Mouse (Mus musculus): ENCODE data around the gene Gm3233.
"Not testable (repeated sequence)": the region's sequence is repeated elsewhere in the genome, so short reads cannot be mapped to it uniquely, and the experiment has no call there.

Gm3233 gene

DNA sequence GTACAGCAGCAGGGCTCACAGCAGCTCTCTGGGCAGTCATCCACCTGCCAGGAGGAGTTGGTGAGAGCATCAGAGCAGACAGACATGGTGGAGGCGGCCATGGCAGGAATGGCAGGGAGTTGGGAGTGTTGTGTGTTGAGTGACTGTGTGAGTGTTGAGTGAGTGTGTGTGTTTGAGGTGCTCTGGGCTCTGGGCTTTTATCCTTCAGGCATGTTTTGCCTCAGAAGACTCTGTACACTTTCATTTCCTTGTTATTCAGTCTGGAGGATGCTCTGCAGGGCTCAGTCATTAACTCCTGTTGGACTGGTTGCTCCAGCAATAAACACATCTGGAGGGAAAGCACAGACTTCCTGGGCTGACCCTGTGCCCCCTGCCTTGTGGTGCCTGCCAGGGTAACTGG lies at the start of gene Gm3233:
Gm3233 (minus strand) TSS at position 101 of the 400 bp plus-strand sequence.
- not testable (repeated sequence) for DNase-seq (ENCODE audit: low spot score)

DNA sequence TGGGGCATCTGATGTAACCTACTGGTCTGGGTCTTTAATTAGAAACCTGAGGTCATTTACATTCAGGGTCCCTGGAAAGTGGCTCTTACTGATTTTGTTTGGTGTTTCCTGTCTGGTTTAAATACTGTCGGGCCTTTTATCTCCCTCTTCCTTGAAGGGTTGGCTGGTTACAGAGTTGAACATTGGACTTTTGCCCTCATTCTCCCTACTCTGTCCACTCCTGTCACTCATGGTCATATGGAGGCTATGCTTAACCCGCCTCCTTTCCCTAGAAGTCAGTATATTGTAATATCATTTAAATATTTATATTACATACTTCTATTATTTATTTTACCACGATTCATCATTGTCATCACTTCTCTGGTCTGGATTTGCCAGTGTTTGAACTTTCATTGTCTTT lies 44.6 kb upstream of the Gm3233 start:
- DNase-seq (ENCODE audit: low spot score) = no peak

- no peak for DNase-seq (ENCODE audit: low spot score)
These were observed 39.5 kb upstream of the Gm3233 start, which contains the start of gene Gm19668 for GRCm38 (mm10) chr10:77798921-77799508. Gm19668 (minus strand) TSS chr10:77799133.

DNA sequence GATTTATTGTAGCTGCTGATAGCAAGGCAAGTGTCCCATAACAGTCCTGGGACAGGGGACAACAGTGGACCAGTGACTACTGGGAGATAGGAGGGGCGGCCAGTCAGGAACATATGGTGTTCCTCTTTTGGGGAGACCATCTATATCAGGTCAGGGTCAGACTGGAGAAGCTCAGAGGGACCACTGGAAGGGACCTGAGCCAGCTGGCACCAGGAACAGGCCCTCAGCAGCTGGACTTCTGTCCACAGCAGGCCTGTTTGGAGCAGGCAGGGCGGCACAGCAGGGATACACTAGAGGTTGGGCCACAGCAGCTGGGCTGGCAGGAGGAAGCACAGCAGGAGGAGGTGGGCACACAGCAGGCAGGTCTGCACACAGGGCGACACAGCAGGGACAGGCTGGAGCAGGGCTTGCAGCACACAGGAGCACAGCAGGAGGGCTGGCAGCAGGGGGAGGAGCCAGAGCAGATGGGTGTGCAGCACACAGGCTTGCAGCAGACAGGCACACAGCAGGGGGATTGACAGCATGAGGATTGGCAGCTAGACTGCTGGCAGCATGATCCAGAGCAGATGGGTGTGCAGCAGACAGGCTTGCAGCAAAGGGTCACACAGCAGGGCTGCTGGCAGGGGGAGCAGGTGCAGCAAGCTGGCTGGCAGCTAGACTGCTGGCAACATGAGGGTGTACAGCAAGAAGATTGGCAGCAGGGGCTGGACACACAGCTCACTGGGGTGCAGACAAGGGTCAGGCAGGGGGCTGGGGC lies 38.9 kb upstream of the Gm3233 start:
- not testable (repeated sequence) for DNase-seq (ENCODE audit: low spot score)

DNA sequence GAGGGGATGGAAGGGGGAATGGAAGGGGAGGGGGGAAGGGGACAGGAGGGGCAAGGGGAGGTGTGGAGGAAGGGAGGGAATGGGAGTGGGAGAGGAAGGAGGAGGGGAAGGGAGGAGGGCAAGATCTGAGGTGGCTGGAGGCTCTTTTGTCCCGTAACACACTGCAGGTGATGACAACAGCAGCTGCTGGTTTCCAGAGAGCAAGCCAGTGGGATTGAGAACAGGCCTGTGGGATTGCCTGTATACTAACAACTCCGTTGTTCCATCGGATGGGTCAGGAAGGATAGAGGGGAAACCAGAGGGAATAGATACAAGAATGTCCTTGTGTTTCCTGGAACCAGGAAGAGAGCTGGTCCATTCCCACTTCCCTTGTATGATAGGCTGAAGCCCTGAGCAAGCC lies 38.2 kb upstream of the Gm3233 start:
- DNase-seq (ENCODE audit: low spot score) = no peak

GRCm38 (mm10) chr10:77794976-77795375 lies 35.5 kb upstream of the Gm3233 start, which contains the start of gene Gm9639:
Gm9639 (minus strand) TSS chr10:77795076.
- no peak for DNase-seq (ENCODE audit: low spot score)

DNA sequence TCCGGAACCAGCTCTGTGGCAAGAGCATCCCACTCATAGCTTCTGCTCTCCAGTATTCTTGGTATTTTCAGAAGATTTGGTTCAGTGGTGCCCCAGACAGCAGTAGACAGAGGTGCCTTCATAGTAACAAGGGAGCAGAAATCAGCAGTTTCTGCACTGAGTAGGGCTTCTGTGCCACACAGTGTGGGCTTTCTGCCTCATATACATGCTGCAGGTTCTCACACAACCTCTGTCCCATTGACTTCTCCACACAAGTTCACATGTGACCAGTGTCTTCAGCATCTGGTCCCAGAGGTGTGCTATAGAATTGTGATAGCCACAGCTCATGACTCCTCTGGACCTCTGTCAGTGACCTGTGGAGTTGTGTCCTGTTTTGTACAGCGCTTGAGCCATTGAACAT lies 29.1 kb upstream of the Gm3233 start:
- no peak for DNase-seq (ENCODE audit: low spot score)

DNA sequence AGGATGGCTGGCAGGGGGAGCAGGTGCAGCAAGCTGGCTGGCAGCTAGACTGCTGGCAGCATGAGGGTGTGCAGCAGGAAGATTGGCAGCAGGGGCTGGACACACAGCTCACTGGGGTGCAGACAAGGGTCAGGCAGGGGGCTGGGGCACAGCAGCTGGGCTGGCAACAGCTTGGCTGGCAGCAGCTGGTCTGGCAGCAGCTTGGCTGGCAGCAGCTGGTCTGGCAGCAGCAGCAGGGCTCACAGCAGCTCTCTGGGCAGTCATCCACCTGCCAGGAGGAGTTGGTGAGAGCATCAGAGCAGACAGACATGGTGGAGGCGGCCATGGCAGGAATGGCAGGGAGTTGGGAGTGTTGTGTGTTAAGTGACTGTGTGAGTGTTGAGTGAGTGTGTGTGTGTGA lies 28.4 kb upstream of the Gm3233 start, which contains the start of gene Gm7137:
Gm7137 (minus strand) TSS at position 325 of the 400 bp plus-strand sequence.
- not testable (repeated sequence) for DNase-seq (ENCODE audit: low spot score)

GRCm38 (mm10) chr10:77783396-77783795 lies 23.9 kb upstream of the Gm3233 start:
- DNase-seq (ENCODE audit: low spot score) = not testable (repeated sequence)

DNA sequence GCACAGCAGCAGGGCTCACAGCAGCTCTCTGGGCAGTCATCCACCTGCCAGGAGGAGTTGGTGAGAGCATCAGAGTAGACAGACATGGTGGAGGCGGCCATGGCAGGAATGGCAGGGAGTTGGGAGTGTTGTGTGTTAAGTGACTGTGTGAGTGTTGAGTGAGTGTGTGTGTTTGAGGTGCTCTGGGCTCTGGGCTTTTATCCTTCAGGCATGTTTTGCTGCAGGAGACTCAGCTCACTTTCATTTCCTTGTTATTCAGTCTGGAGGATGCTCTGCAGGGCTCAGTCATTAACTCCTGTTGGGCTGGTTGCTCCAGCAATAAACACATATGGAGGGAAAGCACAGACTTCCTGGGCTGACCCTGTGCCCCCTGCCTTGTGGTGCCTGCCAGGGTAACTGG lies 23.0 kb upstream of the Gm3233 start, which contains the start of gene Gm3250:
Gm3250 (minus strand) TSS at position 101 of the 400 bp plus-strand sequence.
- not testable (repeated sequence) for DNase-seq (ENCODE audit: low spot score)

DNA sequence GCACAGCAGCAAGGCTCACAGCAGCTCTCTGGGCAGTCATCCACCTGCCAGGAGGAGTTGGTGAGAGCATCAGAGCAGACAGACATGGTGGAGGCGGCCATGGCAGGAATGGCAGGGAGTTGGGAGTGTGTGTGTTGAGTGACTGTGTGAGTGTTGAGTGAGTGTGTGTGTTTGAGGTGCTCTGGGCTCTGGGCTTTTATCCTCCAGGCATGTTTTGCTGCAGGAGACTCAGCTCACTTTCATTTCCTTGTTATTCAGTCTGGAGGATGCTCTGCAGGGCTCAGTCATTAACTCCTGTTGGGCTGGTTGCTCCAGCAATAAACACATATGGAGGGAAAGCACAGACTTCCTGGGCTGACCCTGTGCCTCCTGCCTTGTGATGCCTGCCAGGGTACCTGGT lies 17.4 kb upstream of the Gm3233 start, which contains the start of gene Gm7138:
Gm7138 (minus strand) TSS at position 101 of the 400 bp plus-strand sequence.
- not testable (repeated sequence) for DNase-seq (ENCODE audit: low spot score)

DNA sequence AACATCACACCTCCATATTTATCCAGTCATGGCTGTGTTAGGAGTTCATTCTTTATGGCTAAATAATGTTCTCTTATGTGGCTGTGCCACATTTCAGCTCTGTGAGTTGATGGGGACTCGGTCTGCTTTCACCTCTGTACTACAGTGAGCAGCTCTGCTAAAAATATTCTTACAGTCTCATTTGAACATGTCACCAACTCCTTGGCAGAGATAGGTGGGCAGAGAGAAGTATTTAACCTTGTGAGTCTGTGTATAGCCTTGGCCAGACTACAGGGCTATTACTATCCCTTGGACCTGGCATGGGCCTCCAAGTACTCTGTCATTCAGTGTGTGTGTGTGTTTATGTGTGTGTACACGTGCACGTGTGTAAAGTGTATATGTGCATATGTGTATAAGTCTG lies 12.7 kb upstream of the Gm3233 start:
- not testable (repeated sequence) for DNase-seq (ENCODE audit: low spot score)

DNA sequence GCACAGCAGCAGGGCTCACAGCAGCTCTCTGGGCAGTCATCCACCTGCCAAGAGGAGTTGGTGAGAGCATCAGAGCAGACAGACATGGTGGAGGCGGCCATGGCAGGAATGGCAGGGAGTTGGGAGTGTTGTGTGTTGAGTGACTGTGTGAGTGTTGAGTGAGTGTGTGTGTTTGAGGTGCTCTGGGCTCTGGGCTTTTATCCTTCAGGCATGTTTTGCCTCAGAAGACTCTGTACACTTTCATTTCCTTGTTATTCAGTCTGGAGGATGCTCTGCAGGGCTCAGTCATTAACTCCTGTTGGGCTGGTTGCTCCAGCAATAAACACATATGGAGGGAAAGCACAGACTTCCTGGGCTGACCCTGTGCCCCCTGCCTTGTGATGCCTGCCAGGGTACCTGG lies 11.7 kb upstream of the Gm3233 start, which contains the start of gene Gm3238:
Gm3238 (minus strand) TSS at position 101 of the 400 bp plus-strand sequence.
- not testable (repeated sequence) for DNase-seq (ENCODE audit: low spot score)

DNA sequence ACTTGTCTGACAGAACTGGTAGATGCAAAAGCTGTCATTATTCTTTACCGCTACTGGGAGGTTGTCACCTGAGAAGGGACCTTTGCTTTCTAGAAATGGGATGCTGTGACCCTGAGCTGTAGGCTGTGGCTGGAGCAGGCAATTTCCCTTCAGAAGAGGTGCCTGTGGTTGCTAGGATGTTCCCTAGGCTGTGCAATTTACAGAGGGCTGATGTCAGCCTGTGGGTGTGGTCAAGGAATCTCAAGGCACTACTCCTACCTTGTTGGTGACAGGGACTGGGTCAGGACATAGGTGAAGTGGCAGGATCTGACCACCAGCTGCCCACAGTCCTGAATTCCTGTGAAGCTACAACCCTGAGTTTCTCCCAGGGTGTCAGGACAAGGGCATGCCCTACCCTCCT lies 10.2 kb upstream of the Gm3233 start:
- DNase-seq (ENCODE audit: low spot score) = no peak

- DNase-seq (ENCODE audit: low spot score) = no peak
These were observed 6.0 kb downstream of the Gm3233 start for GRCm38 (mm10) chr10:77753448-77753847.

DNA sequence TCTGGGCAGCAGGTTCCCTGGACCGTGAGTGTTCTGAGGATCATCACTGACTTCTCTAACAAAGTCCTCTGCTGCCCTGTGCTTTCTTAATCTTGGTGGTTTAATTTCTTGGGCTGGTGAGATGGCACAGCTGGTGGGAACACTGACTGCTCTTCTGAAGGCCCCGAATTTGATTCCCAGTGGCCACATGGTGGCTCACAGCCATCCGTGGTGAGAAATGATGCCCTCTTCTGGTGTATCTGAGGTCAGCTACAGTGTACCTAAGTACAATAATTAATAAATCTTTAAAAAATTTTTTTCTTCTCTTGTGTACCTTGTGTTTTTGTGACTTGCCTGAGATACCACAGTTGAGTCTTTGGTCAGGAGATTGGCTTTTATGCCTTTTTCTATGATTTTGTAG lies 7.2 kb downstream of the Gm3233 start:
- DNase-seq (ENCODE audit: low spot score) = not testable (repeated sequence)

DNA sequence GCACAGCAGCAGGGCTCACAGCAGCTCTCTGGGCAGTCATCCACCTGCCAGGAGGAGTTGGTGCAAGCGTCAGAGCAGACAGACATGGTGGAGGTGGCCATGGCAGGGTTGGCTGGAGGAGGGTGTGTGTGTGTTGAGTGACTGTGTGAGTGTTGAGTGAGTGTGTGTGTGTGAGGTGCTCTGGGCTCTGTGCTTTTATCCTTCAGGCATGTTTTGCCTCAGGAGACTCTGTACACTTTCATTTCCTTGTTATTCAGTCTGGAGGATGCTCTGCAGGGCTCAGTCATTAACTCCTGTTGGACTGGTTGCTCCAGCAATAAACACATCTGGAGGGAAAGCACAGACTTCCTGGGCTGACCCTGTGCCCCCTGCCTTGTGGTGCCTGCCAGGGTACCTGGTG lies 8.2 kb downstream of the Gm3233 start, which contains the start of gene Gm9736:
Gm9736 (minus strand) TSS at position 101 of the 400 bp plus-strand sequence.
- DNase-seq (ENCODE audit: low spot score) = not testable (repeated sequence)

DNA sequence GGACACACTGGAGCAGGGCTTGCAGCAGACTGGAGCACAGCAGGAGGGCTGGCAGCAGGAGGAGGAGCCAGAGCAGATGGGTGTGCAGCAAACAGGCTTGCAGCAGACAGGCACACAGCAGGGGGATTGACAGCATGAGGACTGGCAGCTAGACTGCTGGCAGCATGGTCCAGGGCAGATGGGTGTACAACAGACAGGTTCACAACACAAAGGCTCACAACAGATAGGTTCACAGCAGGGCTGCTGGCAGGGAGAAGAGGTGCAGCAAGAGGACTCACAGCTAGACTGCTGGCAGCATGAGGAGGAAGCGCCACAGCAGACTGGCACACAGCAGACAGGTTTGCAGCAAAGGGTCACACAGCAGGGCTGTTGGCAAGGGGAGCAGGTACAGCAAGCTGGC lies 8.8 kb downstream of the Gm3233 start:
- DNase-seq (ENCODE audit: low spot score) = not testable (repeated sequence)

GRCm38 (mm10) chr10:77741924-77742688 lies 17.4 kb downstream of the Gm3233 start, which contains the start of gene Gm18596:
Gm18596 (minus strand) TSS chr10:77742638.
- DNase-seq (ENCODE audit: low spot score) = not testable (repeated sequence)

DNA sequence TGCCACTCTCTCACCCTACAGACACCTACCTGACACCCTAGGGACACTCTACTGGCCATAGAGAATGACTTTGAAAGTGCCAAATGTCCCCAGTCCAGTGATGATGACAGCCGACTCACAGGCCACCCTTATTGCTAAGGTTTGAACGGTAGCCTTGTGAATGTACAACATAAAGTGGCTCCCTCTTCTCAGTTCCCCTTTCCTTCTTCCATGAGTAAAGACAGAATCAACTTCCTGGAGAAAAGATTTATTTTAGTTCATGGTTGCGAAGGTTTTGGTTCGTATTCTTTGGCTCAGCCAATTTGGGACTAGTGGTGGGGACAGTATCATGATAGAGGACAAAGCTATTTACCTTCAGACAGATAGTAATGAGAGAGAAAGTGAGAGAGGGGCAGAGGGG lies 20.6 kb downstream of the Gm3233 start:
- no peak for DNase-seq (ENCODE audit: low spot score)

GRCm38 (mm10) chr10:77735928-77736327 lies 23.6 kb downstream of the Gm3233 start:
- DNase-seq (ENCODE audit: low spot score) = no peak

DNA sequence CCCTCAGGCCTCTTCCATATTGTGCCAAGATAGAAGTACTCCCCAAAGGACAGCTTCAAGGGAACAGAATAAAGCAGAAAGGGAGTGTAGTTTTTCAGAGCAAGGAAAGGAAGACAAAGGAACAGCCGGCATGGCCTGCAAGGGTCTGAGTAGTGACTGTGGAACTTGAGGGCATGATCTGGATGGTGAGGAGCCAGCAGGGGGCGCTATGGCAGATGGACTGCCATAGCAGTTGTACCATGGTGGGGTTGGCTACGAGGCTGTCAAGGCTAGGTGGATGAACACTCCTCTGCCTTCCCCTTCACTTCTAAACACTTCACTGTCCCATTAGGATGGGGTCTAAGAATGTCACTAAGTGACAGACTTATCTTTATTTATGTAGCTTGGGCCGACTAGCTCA lies 30.2 kb downstream of the Gm3233 start:
- no peak for DNase-seq (ENCODE audit: low spot score)
